Mouse (Mus musculus) thymus, postnatal 25 days (tissue): Measurements from ENCODE around the gene AC140267.1.

Experiments
- DNase-seq: peaks from one replicate; pipeline ENCODE4 v3.0.0; 2022

The AC140267.1 gene

DNA sequence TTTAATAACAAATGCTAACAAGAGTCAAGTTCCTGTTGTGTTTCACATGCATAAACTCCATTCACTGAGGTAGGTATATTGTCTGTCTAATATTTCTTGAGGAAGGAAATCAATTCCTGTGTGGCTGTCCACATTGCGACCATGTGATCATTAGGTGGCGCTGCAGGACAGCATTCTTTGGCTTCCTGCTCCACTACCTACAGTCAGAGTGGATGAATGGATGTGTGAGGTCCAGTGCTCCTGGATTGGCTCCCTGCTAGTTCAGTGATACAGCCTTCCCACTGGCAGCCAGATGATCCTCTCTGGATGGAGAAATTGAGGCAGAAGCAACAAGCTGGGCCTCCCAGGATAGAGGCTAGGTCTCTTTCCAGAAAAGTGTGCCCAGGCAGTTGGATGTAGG lies 30.6 kb downstream of the AC140267.1 start:
- peak; percentile 62 for DNase-seq

- no peak for DNase-seq
Observed at GRCm38 (mm10) chr15:80271858-80272396, 36.3 kb downstream of the AC140267.1 start.

DNA sequence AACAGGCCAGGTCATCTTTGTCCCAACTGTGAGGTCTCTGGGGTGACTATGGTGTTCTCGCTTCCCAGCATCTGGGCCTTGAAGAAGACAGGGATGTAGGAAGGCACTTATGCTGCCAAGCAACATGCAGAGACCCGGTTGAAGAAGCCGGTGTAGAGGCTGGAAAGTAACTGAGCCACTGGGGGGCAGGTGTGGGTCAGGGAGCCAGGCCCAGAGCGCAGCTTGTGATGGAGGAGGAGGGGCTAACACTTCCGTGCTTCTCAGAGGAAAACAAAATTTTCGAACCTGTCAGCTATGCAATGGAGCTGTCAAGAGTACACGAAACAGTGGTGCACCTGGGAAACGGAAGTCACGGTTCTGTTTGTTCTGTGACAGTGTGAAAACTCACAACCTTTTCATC lies 41.5 kb downstream of the AC140267.1 start:
- no peak for DNase-seq

GRCm38 (mm10) chr15:80277625-80278024 lies 42.0 kb downstream of the AC140267.1 start:
- DNase-seq = peak; percentile 55

- DNase-seq = no peak
Observed at GRCm38 (mm10) chr15:80278121-80278759, 42.6 kb downstream of the AC140267.1 start.

- no peak for DNase-seq
Observed at GRCm38 (mm10) chr15:80279053-80279452, 43.4 kb downstream of the AC140267.1 start.

DNA sequence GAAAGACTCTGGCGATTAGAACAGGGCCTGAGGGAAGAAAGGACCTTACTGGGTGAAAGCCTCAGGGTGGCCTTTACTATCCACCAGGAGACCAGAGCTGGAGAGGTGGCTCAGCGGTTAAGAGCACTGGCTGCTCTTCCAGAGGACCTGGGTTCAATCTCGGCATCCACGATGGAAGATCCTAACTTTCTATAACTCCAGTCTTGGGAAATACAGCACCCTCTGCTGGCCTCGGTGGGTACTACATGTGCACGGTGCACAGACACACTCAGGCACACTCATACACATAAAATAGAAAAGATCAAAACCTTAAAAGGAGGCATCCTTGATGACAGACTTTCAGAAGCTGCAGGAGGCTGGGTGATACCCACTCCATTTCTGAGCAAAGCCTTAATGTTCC lies 45.0 kb downstream of the AC140267.1 start:
- DNase-seq = peak; percentile 53
